Comparison of ENCODE assay signal across 8 mouse cellular contexts in genomic region chr15:27465391-27466005, GRCm38 (mm10). TPM values are rescaled to one million over a fixed set of nuclear protein-coding genes. Genes with fewer than 3 reads are reported as not detected.
A peak's percentile ranks its signal among the peaks of the same experiment; 100 is the strongest.
DNase-seq lines count a peak whose midpoint lies in the region; ATAC-seq and TF ChIP-seq lines count a peak whose summit lies in the region.

No protein-coding gene starts in this region.

- no peaks in the 10 kb centered on the region for H3K9me3 ChIP-seq in heart, embryonic 11.5 days (replicated peaks; ENCODE audit: control insufficient read depth, low read length)
- no peaks in the 10 kb centered on the region for H3K9me3 ChIP-seq in G1E (replicated peaks)
- no peaks in the 10 kb centered on the region for H3K9me3 ChIP-seq in intestine, postnatal 0 days (ENCODE audit: control insufficient read depth)
- H3K9me3 ChIP-seq in neural tube, embryonic 14.5 days (ENCODE audit: control insufficient read depth, low read length), result no peaks in the 10 kb centered on the region

- H3K4me3 ChIP-seq in heart, embryonic 11.5 days (ENCODE audit: low read depth, low read length), result peak overlapping the region; percentile 86
- peak overlapping the region; percentile 94; the same call in 1 of the 2 replicates for H3K4me3 ChIP-seq in G1E (ENCODE audit: low read depth, low read length)
- peak overlapping the region; percentile 64 for H3K4me3 ChIP-seq in embryonic fibroblast, embryonic 13.5 days (ENCODE audit: insufficient read depth, low read length)
- peak overlapping the region; percentile 80 for H3K4me3 ChIP-seq in intestine, postnatal 0 days (ENCODE audit: low read depth, low read length)
- peak overlapping the region; percentile 82 for H3K4me3 ChIP-seq in neural tube, embryonic 14.5 days (ENCODE audit: low read depth, low read length)

- WGBS in heart, embryonic 11.5 days (ENCODE audit: insufficient replicate concordance), result 28% methylated on average over 8 of the region's 8 CpGs
- WGBS in intestine, postnatal 0 days, result 39% methylated on average over 8 of the region's 8 CpGs
- 18% methylated on average over 8 of the region's 8 CpGs for WGBS in neural tube, embryonic 14.5 days

- no peak for TF ChIP-seq CTCF in G1E (IDR thresholded peaks at IDR 0.05; ENCODE audit: low read depth, low read length)
- TF ChIP-seq CTCF in embryonic fibroblast, embryonic 13.5 days (IDR thresholded peaks at IDR 0.05; ENCODE audit: borderline replicate concordance, insufficient read depth, low read length), result no peak
- TF ChIP-seq CTCF in intestine, postnatal 0 days (IDR thresholded peaks at IDR 0.05; ENCODE audit: low read depth), result peak; percentile 33

- no peaks in the 10 kb centered on the region for H3K36me3 ChIP-seq in heart, embryonic 11.5 days (ENCODE audit: control insufficient read depth, insufficient read depth, low read length)
- H3K36me3 ChIP-seq in G1E (replicated peaks), result peaks cover 2% of the 10 kb centered on the region
- no peaks in the 10 kb centered on the region for H3K36me3 ChIP-seq in intestine, postnatal 0 days (ENCODE audit: control insufficient read depth, insufficient read depth)
- H3K36me3 ChIP-seq in neural tube, embryonic 14.5 days (ENCODE audit: control insufficient read depth, insufficient read depth, low read length), result no peaks in the 10 kb centered on the region

- intact Hi-C loops in heart, postnatal 14 days (cut with DNase I), result loop anchor here (2.0 to 5.0 kb wide), 3 partner anchors 87 to 139 kb away; no protein-coding TSS in a partner anchor

- no peak for DNase-seq in heart, postnatal 14 days
- DNase-seq in G1E (ENCODE audit: low spot score), result no peak
- no peak for DNase-seq in urinary bladder, postnatal 10 days (ENCODE audit: low spot score)
- DNase-seq in frontal cortex, postnatal 10 days (ENCODE audit: low spot score in 2 of 2), result no peak

- H3K27me3 ChIP-seq in heart, embryonic 11.5 days (ENCODE audit: control insufficient read depth, insufficient read depth, low read length), result no peaks in the 10 kb centered on the region
- peaks cover 5% of the 10 kb centered on the region; the same call in 1 of the 2 replicates for H3K27me3 ChIP-seq in G1E (ENCODE audit: insufficient read depth, low read length)
- no peaks in the 10 kb centered on the region for H3K27me3 ChIP-seq in intestine, postnatal 0 days (replicated peaks; ENCODE audit: control insufficient read depth, insufficient read depth, low read length)
- no peaks in the 10 kb centered on the region for H3K27me3 ChIP-seq in neural tube, embryonic 14.5 days (ENCODE audit: control insufficient read depth, insufficient read depth, low read length)

- H3K27ac ChIP-seq in heart, embryonic 11.5 days (ENCODE audit: low read depth, low read length), result no peak overlapping the region
- H3K27ac ChIP-seq in embryonic fibroblast, embryonic 13.5 days (ENCODE audit: insufficient read depth, low read length), result peak overlapping the region; percentile 66
- no peak overlapping the region for H3K27ac ChIP-seq in intestine, postnatal 0 days (ENCODE audit: low read depth, low read length)
- peak overlapping the region; percentile 96 for H3K27ac ChIP-seq in neural tube, embryonic 14.5 days (ENCODE audit: low read depth, low read length)

- peak overlapping the region; percentile 89 for H3K4me2 ChIP-seq in heart, embryonic 11.5 days
- H3K4me2 ChIP-seq in intestine, postnatal 0 days (replicated peaks; ENCODE audit: low read depth), result peak overlapping the region; percentile 96
- peak overlapping the region; percentile 68 for H3K4me2 ChIP-seq in neural tube, embryonic 14.5 days (ENCODE audit: low read depth, low read length)

- peak overlapping the region; percentile 85; the same call in 1 of the 2 replicates for H3K9ac ChIP-seq in heart, embryonic 11.5 days (ENCODE audit: low read depth, low read length)
- H3K9ac ChIP-seq in intestine, postnatal 0 days (ENCODE audit: low read depth, low read length), result no peak overlapping the region
- H3K9ac ChIP-seq in neural tube, embryonic 14.5 days (replicated peaks; ENCODE audit: low read depth, low read length), result peak overlapping the region; percentile 94; the same call in 1 of the 2 replicates

- TF ChIP-seq POLR2A in embryonic fibroblast, embryonic 13.5 days (IDR thresholded peaks at IDR 0.05; ENCODE audit: low read depth, low read length), result no peak

- peaks cover 3% of the 10 kb centered on the region; the same call in 1 of the 2 replicates for H3K4me1 ChIP-seq in heart, embryonic 11.5 days (ENCODE audit: control insufficient read depth, insufficient read depth, low read length)
- H3K4me1 ChIP-seq in G1E (ENCODE audit: insufficient read depth, low read depth, low read length), result peaks cover 33% of the 10 kb centered on the region
- H3K4me1 ChIP-seq in embryonic fibroblast, embryonic 13.5 days (ENCODE audit: control insufficient read depth, insufficient read depth, low read length), result no peaks in the 10 kb centered on the region
- no peaks in the 10 kb centered on the region for H3K4me1 ChIP-seq in intestine, postnatal 0 days (replicated peaks; ENCODE audit: control insufficient read depth, insufficient read depth, low read length)
- peaks cover 18% of the 10 kb centered on the region for H3K4me1 ChIP-seq in neural tube, embryonic 14.5 days (ENCODE audit: control insufficient read depth, insufficient read depth, low read length)

- ATAC-seq in heart, embryonic 11.5 days (replicated peaks; ENCODE audit: insufficient number of reproducible peaks, low FRiP score, low TSS enrichment), result no peak
- no peak for ATAC-seq in G1E (ENCODE audit: extremely low read depth, insufficient number of reproducible peaks, low FRiP score, poor library complexity, severe bottlenecking)
- no peak for ATAC-seq in intestine, postnatal 0 days
- ATAC-seq in neural tube, embryonic 14.5 days (ENCODE audit: low read depth), result peak; percentile 53; the same call in 1 of the 2 replicates

RNA-seq across cellular contexts. Expression of gene Ank, which starts 1.0 kb away (rescaled TPM):
- 11.9 and 13.5 TPM in 2 replicates for polyA plus RNA-seq in heart, embryonic 11.5 days (2014; fragmentation: Nextera tagmentation; extraction: Ambion mirVana)
- total RNA-seq in heart, postnatal 14 days (2021), result 100 to 1,000 TPM; 176 to 186 TPM
- total RNA-seq in G1E (2014; fragmentation: Nextera tagmentation), result 145 and 154 TPM in 2 replicates
- total RNA-seq in G1E (2017), result 38.2 and 39.2 TPM in 2 replicates
- 28.0 and 37.0 TPM in 2 replicates for polyA plus RNA-seq in G1E (2012)
- 30.3 and 92.9 TPM in 2 replicates for polyA plus RNA-seq in embryonic fibroblast, embryonic 13.5 days (2011; ENCODE audit: insufficient read length, low read depth, missing spikeins)
- polyA plus RNA-seq in intestine, postnatal 0 days (2015; fragmentation: Nextera tagmentation; extraction: Ambion mirVana), result 20.9 and 24.0 TPM in 2 replicates
- polyA plus RNA-seq in neural tube, embryonic 14.5 days (2014; fragmentation: Nextera tagmentation; extraction: Ambion mirVana), result 18.0 and 19.5 TPM in 2 replicates

Comparison
In these comparisons a context has a peak if more than half of its experiments do, and no peak if none do; other contexts are left out.
1. H3K27ac ChIP-seq: peak in embryonic fibroblast, embryonic 13.5 days (single experiment) and neural tube, embryonic 14.5 days (single experiment); none in heart, embryonic 11.5 days (single experiment) and intestine, postnatal 0 days (single experiment).
2. Peak in every context shown above with its lines, with median percentiles within 50 percentile points of each other: H3K4me2 ChIP-seq and H3K4me3 ChIP-seq.